Mouse (Mus musculus) heart, embryonic 16.5 days (tissue): Measurements from ENCODE around the gene Adcy6. TPM values are rescaled to one million over a fixed set of nuclear protein-coding genes. Genes with fewer than 3 reads are reported as not detected.

Source experiments
- ATAC-seq: fragments of 200-750 bp; cut with Nextera tagmentation; replicated peaks from 2 replicates; pipeline ENCODE4 v1.8.0; 2017; ENCODE audit warnings: moderate number of reproducible peaks; ENCODE audit not compliant: insufficient read depth, low FRiP score; ENCODE audit errors: extremely low read depth
- H3K27ac ChIP-seq: fragments of 300-500 bp; sonication (generic); 2 replicates; pipeline ENCODE4 v1.5.1; 2014; ENCODE audit warnings: mild to moderate bottlenecking, low read length, control low read depth, moderate library complexity
- H3K27me3 ChIP-seq: fragments of 300-500 bp; sonication (generic); 2 replicates; pipeline ENCODE4 v1.6.1; 2014; ENCODE audit warnings: low read length, mixed read lengths; ENCODE audit not compliant: control insufficient read depth, insufficient read depth
- H3K36me3 ChIP-seq: fragments of 300-500 bp; sonication (generic); 2 replicates; pipeline ENCODE4 v1.6.1; 2014; ENCODE audit not compliant: control insufficient read depth, insufficient read depth
- H3K4me1 ChIP-seq: fragments of 300-500 bp; sonication (generic); 2 replicates; pipeline ENCODE4 v1.6.1; 2014; ENCODE audit warnings: low read length, mixed read lengths; ENCODE audit not compliant: control insufficient read depth, insufficient read depth
- H3K4me2 ChIP-seq: fragments of 300-500 bp; sonication (generic); 2 replicates; pipeline ENCODE4 v1.6.1; 2014; ENCODE audit warnings: low read depth, mild to moderate bottlenecking, control low read depth, low read length
- H3K4me3 ChIP-seq: fragments of 300-500 bp; sonication (generic); 2 replicates; pipeline ENCODE4 v1.5.1; 2014; ENCODE audit warnings: mild to moderate bottlenecking, control low read depth, low read length
- H3K9ac ChIP-seq: fragments of 300-500 bp; sonication (generic); 2 replicates; pipeline ENCODE4 v1.6.1; 2014; ENCODE audit warnings: low read length, control low read depth
- H3K9me3 ChIP-seq: fragments of 300-500 bp; sonication (generic); replicated peaks from 2 replicates; pipeline ENCODE4 v1.6.1; 2016; ENCODE audit warnings: low read length; ENCODE audit not compliant: control insufficient read depth
- WGBS: fragments of 180-500 bp; shearing (Covaris S2); extraction: QIAGEN DNeasy Blood & Tissue Kit; methylation state at CpG from one replicate; pipeline ENCODE4 v1.1.7; 2014; 5-methylcytosine and 5-hydroxymethylcytosine counted together
- polyA plus RNA-seq: library from polyadenylated mRNA; unstranded; fragments of >200 nt; fragmentation: Nextera tagmentation; extraction: Ambion mirVana; gene quantifications from 2 replicates; pipeline ENCODE4 v1.2.1, GENCODE M21; 2015

Gene Adcy6
- polyA plus RNA-seq, 1 experiment from 2014 or later: 39.0 TPM

GRCm38 (mm10) chr15:98541064-98541463 is 68.8 kb downstream of the Adcy6 start:
- Histone ChIP-seq H3K36me3 (peaks cover 40% of the 10 kb centered on the region), H3K27me3 (no peaks in the 10 kb centered on the region), H3K4me2 (no peak overlapping the region), H3K9ac (no peak overlapping the region), H3K27ac (no peak overlapping the region), H3K4me1 (no peaks in the 10 kb centered on the region), H3K4me3 (no peak overlapping the region), H3K9me3 (no peaks in the 10 kb centered on the region)
- WGBS: 78% methylated on average over 6 of the region's 6 CpGs
- ATAC-seq: no peak

Other genes with a start within 250 kb of the Adcy6 start
- not detected in 2 replicates for gene Olfr283, start 229.1 kb downstream of the Adcy6 start, polyA plus RNA-seq
- not detected in 2 replicates for gene Olfr282, start 178.9 kb downstream of the Adcy6 start, polyA plus RNA-seq
- not detected in 2 replicates for gene Olfr281, start 157.5 kb downstream of the Adcy6 start, polyA plus RNA-seq
- gene OR5BS1P, start 140.2 kb downstream of the Adcy6 start, polyA plus RNA-seq: not detected in 2 replicates
- not detected in 2 replicates for gene Lalba, start 127.4 kb downstream of the Adcy6 start, polyA plus RNA-seq
- gene Olfr279, start 117.7 kb downstream of the Adcy6 start, polyA plus RNA-seq: not detected in 2 replicates
- 77.7 and 79.2 TPM in 2 replicates for gene Kansl2, start 75.8 kb downstream of the Adcy6 start, polyA plus RNA-seq
- gene Ccnt1, start 39.2 kb downstream of the Adcy6 start, polyA plus RNA-seq: 36.4 and 41.2 TPM in 2 replicates
- 0.64 TPM in 1 of 2 replicates, not detected in the other for gene 4930415O20Rik, start 39.1 kb downstream of the Adcy6 start, polyA plus RNA-seq
- 8.2 and 10.5 TPM in 2 replicates for gene Cacnb3, start 20.8 kb upstream of the Adcy6 start, polyA plus RNA-seq
- 15.2 and 18.3 TPM in 2 replicates for gene Ddx23, start 52.8 kb upstream of the Adcy6 start, polyA plus RNA-seq
- 1.1 and 1.7 TPM in 2 replicates for gene Rnd1, start 67.4 kb upstream of the Adcy6 start, polyA plus RNA-seq
- 0.97 and 1.0 TPM in 2 replicates for gene Ccdc65, start 98.1 kb upstream of the Adcy6 start, polyA plus RNA-seq
- 23.0 and 27.7 TPM in 2 replicates for gene Fkbp11, start 118.1 kb upstream of the Adcy6 start, polyA plus RNA-seq
- gene Arf3, start 153.1 kb upstream of the Adcy6 start, polyA plus RNA-seq: 35.8 and 36.4 TPM in 2 replicates
- gene Wnt10b, start 168.1 kb upstream of the Adcy6 start, polyA plus RNA-seq: 0.28 and 0.44 TPM in 2 replicates
- not detected in 2 replicates for gene Wnt1, start 179.8 kb upstream of the Adcy6 start, polyA plus RNA-seq
- 0.32 and 0.35 TPM in 2 replicates for gene Ddn, start 199.4 kb upstream of the Adcy6 start, polyA plus RNA-seq
- gene Prkag1, start 221.4 kb upstream of the Adcy6 start, polyA plus RNA-seq: 111 and 112 TPM in 2 replicates